Mouse (Mus musculus): ENCODE results near the gene Ldb2. TPM values are rescaled to one million over a fixed set of nuclear protein-coding genes. Genes with fewer than 3 reads are reported as not detected.

The Ldb2 gene
- polyA plus RNA-seq, 1 experiment from 2014 or later, result 72.1 TPM

GRCm38 (mm10) chr5:44529466-44529865, 270.0 kb downstream of the Ldb2 start:
- no peak for ATAC-seq
- Histone ChIP-seq H3K4me1 (ENCODE audit: control insufficient read depth, insufficient read depth, low read length) (no peaks in the 10 kb centered on the region), H3K9ac (ENCODE audit: low read length) (no peak overlapping the region), H3K4me3 (ENCODE audit: low read depth, low read length) (no peak overlapping the region), H3K36me3 (ENCODE audit: control insufficient read depth, insufficient read depth, low read length) (no peaks in the 10 kb centered on the region), H3K4me2 (ENCODE audit: low read length) (no peak overlapping the region), H3K27ac (ENCODE audit: low read depth, low read length) (peak overlapping the region; percentile 49; the same call in 1 of the 2 replicates), H3K27me3 (replicated peaks; ENCODE audit: control insufficient read depth, insufficient read depth, low read length) (no peaks in the 10 kb centered on the region), H3K9me3 (replicated peaks; ENCODE audit: control insufficient read depth, low read length) (no peaks in the 10 kb centered on the region)
- DNase-seq (ENCODE audit: low spot score), result peak; percentile 14
- WGBS, result 76% methylated on average over 3 of the region's 3 CpGs

- 68% methylated on average over 1 of the region's 1 CpGs for WGBS
- no peak overlapping the region for H3K4me2 ChIP-seq (ENCODE audit: low read length)
- ATAC-seq (0 out of 2 replicates have a peak, but pooled peaks have one; percentile 23), DNase-seq (ENCODE audit: low spot score) (peak; percentile 58)
- H3K9me3 ChIP-seq (replicated peaks; ENCODE audit: control insufficient read depth, low read length), result no peaks in the 10 kb centered on the region
- peak overlapping the region; percentile 49; the same call in 1 of the 2 replicates for H3K27ac ChIP-seq (ENCODE audit: low read depth, low read length)
- no peaks in the 10 kb centered on the region for H3K27me3 ChIP-seq (replicated peaks; ENCODE audit: control insufficient read depth, insufficient read depth, low read length)
- no peaks in the 10 kb centered on the region for H3K4me1 ChIP-seq (ENCODE audit: control insufficient read depth, insufficient read depth, low read length)
- H3K9ac ChIP-seq (ENCODE audit: low read length), result no peak overlapping the region
- no peaks in the 10 kb centered on the region for H3K36me3 ChIP-seq (ENCODE audit: control insufficient read depth, insufficient read depth, low read length)
- no peak overlapping the region for H3K4me3 ChIP-seq (ENCODE audit: low read depth, low read length)
Observed at GRCm38 (mm10) chr5:44529001-44529400, 270.5 kb downstream of the Ldb2 start.

- no peak overlapping the region for H3K9ac ChIP-seq (ENCODE audit: low read length)
- no peak overlapping the region for H3K4me3 ChIP-seq (ENCODE audit: low read depth, low read length)
- 88% methylated on average over 5 of the region's 5 CpGs for WGBS
- no peaks in the 10 kb centered on the region for H3K4me1 ChIP-seq (ENCODE audit: control insufficient read depth, insufficient read depth, low read length)
- DNase-seq (ENCODE audit: low spot score), result no peak
- no peak overlapping the region for H3K27ac ChIP-seq (ENCODE audit: low read depth, low read length)
- H3K4me2 ChIP-seq (ENCODE audit: low read length), result no peak overlapping the region
- ATAC-seq, result no peak
- no peaks in the 10 kb centered on the region for H3K27me3 ChIP-seq (replicated peaks; ENCODE audit: control insufficient read depth, insufficient read depth, low read length)
- H3K36me3 ChIP-seq (ENCODE audit: control insufficient read depth, insufficient read depth, low read length), result no peaks in the 10 kb centered on the region
- H3K9me3 ChIP-seq (replicated peaks; ENCODE audit: control insufficient read depth, low read length), result no peaks in the 10 kb centered on the region
Observed at GRCm38 (mm10) chr5:44505221-44505620, 294.3 kb downstream of the Ldb2 start.

GRCm38 (mm10) chr5:44504786-44505185, 294.7 kb downstream of the Ldb2 start:
- WGBS, result 79% methylated on average over 5 of the region's 5 CpGs
- ATAC-seq, result no peak

GRCm38 (mm10) chr5:44498229-44498628, 301.3 kb downstream of the Ldb2 start:
- DNase-seq (ENCODE audit: low spot score) (no peak), ATAC-seq (no peak)
- H3K9ac ChIP-seq (ENCODE audit: low read length), result no peak overlapping the region
- no peaks in the 10 kb centered on the region for H3K36me3 ChIP-seq (ENCODE audit: control insufficient read depth, insufficient read depth, low read length)
- H3K4me1 ChIP-seq (ENCODE audit: control insufficient read depth, insufficient read depth, low read length), result no peaks in the 10 kb centered on the region
- H3K27me3 ChIP-seq (replicated peaks; ENCODE audit: control insufficient read depth, insufficient read depth, low read length), result no peaks in the 10 kb centered on the region
- H3K4me3 ChIP-seq (ENCODE audit: low read depth, low read length), result no peak overlapping the region
- H3K9me3 ChIP-seq (replicated peaks; ENCODE audit: control insufficient read depth, low read length), result no peaks in the 10 kb centered on the region
- H3K4me2 ChIP-seq (ENCODE audit: low read length), result no peak overlapping the region
- no peak overlapping the region for H3K27ac ChIP-seq (ENCODE audit: low read depth, low read length)
- WGBS, result 94% methylated on average over 1 of the region's 1 CpGs

More at GRCm38 (mm10) chr5:44504786-44505185, 294.7 kb downstream of the Ldb2 start:
- H3K4me3 ChIP-seq (ENCODE audit: low read depth, low read length), result no peak overlapping the region
- no peak for DNase-seq (ENCODE audit: low spot score)
- H3K36me3 ChIP-seq (ENCODE audit: control insufficient read depth, insufficient read depth, low read length), result no peaks in the 10 kb centered on the region
- no peak overlapping the region for H3K4me2 ChIP-seq (ENCODE audit: low read length)
- H3K9ac ChIP-seq (ENCODE audit: low read length), result no peak overlapping the region
- H3K9me3 ChIP-seq (replicated peaks; ENCODE audit: control insufficient read depth, low read length), result no peaks in the 10 kb centered on the region
- H3K4me1 ChIP-seq (ENCODE audit: control insufficient read depth, insufficient read depth, low read length), result no peaks in the 10 kb centered on the region
- no peaks in the 10 kb centered on the region for H3K27me3 ChIP-seq (replicated peaks; ENCODE audit: control insufficient read depth, insufficient read depth, low read length)
- no peak overlapping the region for H3K27ac ChIP-seq (ENCODE audit: low read depth, low read length)

- WGBS, result 75% methylated on average over 3 of the region's 3 CpGs
- DNase-seq (ENCODE audit: low spot score) (no peak), ATAC-seq (no peak)
- H3K9me3 ChIP-seq (replicated peaks; ENCODE audit: control insufficient read depth, low read length), result no peaks in the 10 kb centered on the region
- H3K27me3 ChIP-seq (replicated peaks; ENCODE audit: control insufficient read depth, insufficient read depth, low read length), result no peaks in the 10 kb centered on the region
- H3K4me1 ChIP-seq (ENCODE audit: control insufficient read depth, insufficient read depth, low read length), result no peaks in the 10 kb centered on the region
- no peaks in the 10 kb centered on the region for H3K36me3 ChIP-seq (ENCODE audit: control insufficient read depth, insufficient read depth, low read length)
- H3K4me2 ChIP-seq (ENCODE audit: low read length), result no peak overlapping the region
- no peak overlapping the region for H3K27ac ChIP-seq (ENCODE audit: low read depth, low read length)
- H3K4me3 ChIP-seq (ENCODE audit: low read depth, low read length), result no peak overlapping the region
- no peak overlapping the region for H3K9ac ChIP-seq (ENCODE audit: low read length)
Observed at GRCm38 (mm10) chr5:44496854-44497253, 302.6 kb downstream of the Ldb2 start.

GRCm38 (mm10) chr5:44495092-44495491, 304.4 kb downstream of the Ldb2 start:
- no peak overlapping the region for H3K4me3 ChIP-seq (ENCODE audit: low read depth, low read length)
- H3K36me3 ChIP-seq (ENCODE audit: control insufficient read depth, insufficient read depth, low read length), result no peaks in the 10 kb centered on the region
- DNase-seq (ENCODE audit: low spot score) (no peak), ATAC-seq (no peak)
- no peaks in the 10 kb centered on the region for H3K4me1 ChIP-seq (ENCODE audit: control insufficient read depth, insufficient read depth, low read length)
- no peak overlapping the region for H3K27ac ChIP-seq (ENCODE audit: low read depth, low read length)
- WGBS, result 80% methylated on average over 4 of the region's 4 CpGs
- H3K9ac ChIP-seq (ENCODE audit: low read length), result no peak overlapping the region
- no peaks in the 10 kb centered on the region for H3K27me3 ChIP-seq (replicated peaks; ENCODE audit: control insufficient read depth, insufficient read depth, low read length)
- H3K4me2 ChIP-seq (ENCODE audit: low read length), result no peak overlapping the region
- H3K9me3 ChIP-seq (replicated peaks; ENCODE audit: control insufficient read depth, low read length), result no peaks in the 10 kb centered on the region

GRCm38 (mm10) chr5:44494133-44494532, 305.3 kb downstream of the Ldb2 start:
- Histone ChIP-seq H3K9me3 (replicated peaks; ENCODE audit: control insufficient read depth, low read length) (no peaks in the 10 kb centered on the region), H3K27ac (ENCODE audit: low read depth, low read length) (no peak overlapping the region)
- 78% methylated on average over 9 of the region's 9 CpGs for WGBS

GRCm38 (mm10) chr5:44491526-44491925, 308.0 kb downstream of the Ldb2 start:
- ATAC-seq (no peak), DNase-seq (ENCODE audit: low spot score) (no peak)
- no peaks in the 10 kb centered on the region for H3K36me3 ChIP-seq (ENCODE audit: control insufficient read depth, insufficient read depth, low read length)
- no peaks in the 10 kb centered on the region for H3K9me3 ChIP-seq (replicated peaks; ENCODE audit: control insufficient read depth, low read length)
- H3K9ac ChIP-seq (ENCODE audit: low read length), result no peak overlapping the region
- 94% methylated on average over 1 of the region's 1 CpGs for whole genome bisulfite sequencing
- H3K27ac ChIP-seq (ENCODE audit: low read depth, low read length), result no peak overlapping the region
- no peaks in the 10 kb centered on the region for H3K27me3 ChIP-seq (replicated peaks; ENCODE audit: control insufficient read depth, insufficient read depth, low read length)
- no peak overlapping the region for H3K4me3 ChIP-seq (ENCODE audit: low read depth, low read length)
- no peaks in the 10 kb centered on the region for H3K4me1 ChIP-seq (ENCODE audit: control insufficient read depth, insufficient read depth, low read length)
- no peak overlapping the region for H3K4me2 ChIP-seq (ENCODE audit: low read length)

More at GRCm38 (mm10) chr5:44494133-44494532, 305.3 kb downstream of the Ldb2 start:
- no peaks in the 10 kb centered on the region for H3K4me1 ChIP-seq (ENCODE audit: control insufficient read depth, insufficient read depth, low read length)
- no peak overlapping the region for H3K4me2 ChIP-seq (ENCODE audit: low read length)
- H3K4me3 ChIP-seq (ENCODE audit: low read depth, low read length), result no peak overlapping the region
- no peak overlapping the region for H3K9ac ChIP-seq (ENCODE audit: low read length)
- H3K36me3 ChIP-seq (ENCODE audit: control insufficient read depth, insufficient read depth, low read length), result no peaks in the 10 kb centered on the region
- ATAC-seq (no peak), DNase-seq (ENCODE audit: low spot score) (no peak)
- H3K27me3 ChIP-seq (replicated peaks; ENCODE audit: control insufficient read depth, insufficient read depth, low read length), result no peaks in the 10 kb centered on the region
